Mouse (Mus musculus) CH12.LX (cell line): Measurements from ENCODE around the gene Phlpp2. TPM values are rescaled to one million over a fixed set of nuclear protein-coding genes. Genes with fewer than 3 reads are reported as not detected.

ENCODE experiments used
- DNase-seq: peaks from one replicate; pipeline ENCODE4 v3.0.0-alpha.2; 2013; ENCODE audit errors: extremely low read depth
- H3K27ac ChIP-seq: 2 replicates; pipeline ENCODE4 v1.5.1; 2012; ENCODE audit warnings: low read depth, mild to moderate bottlenecking, control low read depth, moderate library complexity; ENCODE audit not compliant: insufficient read depth
- H3K27me3 ChIP-seq: replicated peaks from 2 replicates; pipeline ENCODE3; 2012; ENCODE audit warnings: inconsistent platforms
- H3K36me3 ChIP-seq, 2 experiments: replicated peaks in 1 of 2; 2 replicates each; pipeline versions ENCODE3 to v1.6.1; 2012; ENCODE audit warnings: inconsistent platforms in 1 of 2, low read length in 1 of 2, mild to moderate bottlenecking in 1 of 2, mixed read lengths in 1 of 2, moderate library complexity in 1 of 2; ENCODE audit not compliant: control insufficient read depth in 1 of 2, insufficient read depth in 1 of 2
- H3K4me1 ChIP-seq, 2 experiments: 2 replicates each; pipeline ENCODE4 v1.6.1; 2012; ENCODE audit warnings: inconsistent platforms in 1 of 2, moderate library complexity in 1 of 2; ENCODE audit not compliant: insufficient read depth in 2 of 2, control insufficient read depth in 1 of 2
- H3K4me2 ChIP-seq: 2 replicates; pipeline ENCODE4 v1.6.1; 2012; ENCODE audit warnings: low read depth, mild to moderate bottlenecking, control low read depth; ENCODE audit not compliant: poor library complexity, insufficient read depth, severe bottlenecking
- H3K4me3 ChIP-seq, 3 experiments: fragments of 150-350 bp in 1 of 3; sonication (generic) in 1 of 3; replicated peaks in 1 of 3; 2 replicates each; pipeline versions ENCODE3 to v1.5.1; 2011 to 2012; ENCODE audit warnings: low read depth in 2 of 3, low read length in 2 of 3, mild to moderate bottlenecking in 2 of 3, moderate library complexity in 2 of 3, control low read depth in 1 of 3, improper control_type of control experiment in 1 of 3, inconsistent platforms in 1 of 3, mixed read lengths in 1 of 3; ENCODE audit not compliant: poor library complexity in 1 of 3
- H3K79me2 ChIP-seq: replicated peaks from 2 replicates; pipeline ENCODE4 v1.6.1; 2012; ENCODE audit warnings: mild to moderate bottlenecking, moderate library complexity; ENCODE audit not compliant: control insufficient read depth, poor library complexity, insufficient read depth, severe bottlenecking; ENCODE audit errors: extremely low read depth
- H3K9ac ChIP-seq: 2 replicates; pipeline ENCODE4 v1.6.1; 2012; ENCODE audit warnings: low read depth, mild to moderate bottlenecking, control low read depth, moderate library complexity; ENCODE audit not compliant: insufficient read depth
- H3K9me3 ChIP-seq: replicated peaks from 2 replicates; pipeline ENCODE3; 2012; ENCODE audit warnings: low read length, inconsistent platforms, mixed read lengths
- CHD1 ChIP-seq: IDR thresholded peaks from 2 replicates; pipeline ENCODE4 v1.6.1; 2012; ENCODE audit warnings: low read depth, low read length, improper control_type of control experiment, inconsistent platforms
- E2F4 ChIP-seq: IDR thresholded peaks from 2 replicates; pipeline ENCODE4 v1.6.1; 2011; ENCODE audit warnings: low read depth, low read length, improper control_type of control experiment; ENCODE audit not compliant: insufficient replicate concordance
- ELF1 ChIP-seq: IDR thresholded peaks from 2 replicates; pipeline ENCODE4 v1.6.1; 2014; ENCODE audit warnings: low read depth, mild to moderate bottlenecking, inconsistent platforms, low read length, improper control_type of control experiment
- ETS1 ChIP-seq: conservative IDR thresholded peaks from 2 replicates; pipeline ENCODE4 v1.6.1; 2012; ENCODE audit warnings: low read depth, mild to moderate bottlenecking, inconsistent platforms, low read length, improper control_type of control experiment, moderate library complexity
- GABPA ChIP-seq: IDR thresholded peaks from 2 replicates; pipeline ENCODE4 v1.6.1; 2012; ENCODE audit warnings: low read depth, low read length, improper control_type of control experiment, inconsistent platforms; ENCODE audit not compliant: insufficient replicate concordance
- IRF4 ChIP-seq: IDR thresholded peaks from 2 replicates; pipeline ENCODE4 v1.6.1; 2014; ENCODE audit warnings: low read depth, mild to moderate bottlenecking, inconsistent platforms, low read length, improper control_type of control experiment
- JUND ChIP-seq: conservative IDR thresholded peaks from 2 replicates; pipeline ENCODE4 v1.6.1; 2011; ENCODE audit warnings: low read depth, low read length, improper control_type of control experiment
- KAT2A ChIP-seq: IDR thresholded peaks from 2 replicates; pipeline ENCODE4 v1.6.1; 2012; ENCODE audit warnings: low read length, improper control_type of control experiment, inconsistent platforms; ENCODE audit not compliant: insufficient replicate concordance
- MAFK ChIP-seq: IDR thresholded peaks from 2 replicates; pipeline ENCODE4 v1.6.1; 2011; ENCODE audit warnings: low read length, improper control_type of control experiment; ENCODE audit not compliant: insufficient replicate concordance
- MAZ ChIP-seq: IDR thresholded peaks from 2 replicates; pipeline ENCODE4 v1.6.1; 2012; ENCODE audit warnings: low read depth, mild to moderate bottlenecking, inconsistent platforms, low read length, improper control_type of control experiment, moderate library complexity
- MEF2A ChIP-seq: IDR thresholded peaks from 2 replicates; pipeline ENCODE4 v1.6.1; 2014; ENCODE audit warnings: low read depth, mild to moderate bottlenecking, inconsistent platforms, low read length, improper control_type of control experiment, borderline replicate concordance
- MYC ChIP-seq: IDR thresholded peaks from 2 replicates; pipeline ENCODE4 v1.6.1; 2011; ENCODE audit warnings: low read depth, mild to moderate bottlenecking, improper control_type of control experiment, low read length
- NELFE ChIP-seq: IDR thresholded peaks from 2 replicates; pipeline ENCODE4 v1.6.1; 2011; ENCODE audit warnings: low read depth, low read length, improper control_type of control experiment
- NRF1 ChIP-seq: IDR thresholded peaks from 2 replicates; pipeline ENCODE4 v1.6.1; 2014; ENCODE audit warnings: low read depth, mild to moderate bottlenecking, inconsistent platforms, low read length, improper control_type of control experiment, moderate library complexity
- PAX5 ChIP-seq: IDR thresholded peaks from 2 replicates; pipeline ENCODE4 v1.6.1; 2012; ENCODE audit warnings: low read length, inconsistent platforms, mixed read lengths
- POLR2A ChIP-seq: IDR thresholded peaks from 2 replicates; pipeline ENCODE4 v1.6.1; 2011; ENCODE audit warnings: low read depth, mild to moderate bottlenecking, improper control_type of control experiment, low read length
- POLR2AphosphoS2 ChIP-seq: IDR thresholded peaks from 2 replicates; pipeline ENCODE4 v1.6.1; 2011; ENCODE audit warnings: low read depth, low read length, improper control_type of control experiment
- RAD21 ChIP-seq: IDR thresholded peaks from 2 replicates; pipeline ENCODE4 v1.6.1; 2011; ENCODE audit warnings: low read depth, mild to moderate bottlenecking, low read length, improper control_type of control experiment, moderate library complexity
- RCOR1 ChIP-seq: conservative IDR thresholded peaks from 2 replicates; pipeline ENCODE4 v1.6.1; 2012; ENCODE audit warnings: low read depth, mild to moderate bottlenecking, inconsistent platforms, low read length, improper control_type of control experiment
- SIN3A ChIP-seq: IDR thresholded peaks from 2 replicates; pipeline ENCODE4 v1.6.1; 2012; ENCODE audit warnings: low read length, improper control_type of control experiment, inconsistent platforms
- TBP ChIP-seq: conservative IDR thresholded peaks from 2 replicates; pipeline ENCODE4 v1.6.1; 2011; ENCODE audit warnings: low read depth, low read length, improper control_type of control experiment
- UBTF ChIP-seq: IDR thresholded peaks from 2 replicates; pipeline ENCODE4 v1.6.1; 2012; ENCODE audit warnings: low read depth, mild to moderate bottlenecking, inconsistent platforms, low read length, improper control_type of control experiment, moderate library complexity
- USF1 ChIP-seq: IDR thresholded peaks from 2 replicates; pipeline ENCODE4 v1.6.1; 2014; ENCODE audit warnings: low read depth, mild to moderate bottlenecking, inconsistent platforms, low read length, improper control_type of control experiment
- ZC3H11A ChIP-seq: IDR thresholded peaks from 2 replicates; pipeline ENCODE4 v1.6.1; 2012; ENCODE audit warnings: low read depth, mild to moderate bottlenecking, inconsistent platforms, low read length, improper control_type of control experiment
- dilution Hi-C: fragments of 300-500 bp; cut with MboI; formaldehyde crosslinking; loops from 2 replicates; pipeline ENCODE4 v1.14.3; 2020; ENCODE audit warnings: low sequenced_read_pairs; ENCODE audit not compliant: extremely low pct_unique_long_range_greater_than_20kb, extremely low pct_ligation_motif_present
- in situ Hi-C: fragments of 300-500 bp; cut with MboI; formaldehyde crosslinking; loops from 3 replicates; pipeline ENCODE4 v1.14.3; 2019; ENCODE audit warnings: low sequenced_read_pairs, low pct_ligation_motif_present, low pct_unique_long_range_greater_than_20kb, mixed read lengths
- polyA plus RNA-seq: library from polyadenylated mRNA; unstranded; fragments of >175 nt; gene quantifications from 2 replicates; pipeline ENCODE4 v1.2.1, GENCODE M21; 2012; ENCODE audit warnings: low read depth; ENCODE audit not compliant: insufficient read length
- total RNA-seq, 2 experiments: library from RNA; depleted of rRNA; stranded (reverse); fragments of 300-350 nt in 1 of 2; fragments of >200 nt in 1 of 2; gene quantifications; 2 replicates each; pipeline ENCODE4 v1.2.3; 2012 to 2014

Phlpp2 gene
- total and polyA plus RNA-seq, 3 experiments, result 3.1 to 9.2 (median 3.5) TPM

GRCm38 (mm10) chr8:109962896-109963295 lies 94.6 kb downstream of the Phlpp2 start:
- in situ Hi-C loops (no loop called here), dilution Hi-C loops (no loop called here)
- no peak overlapping the region for H3K4me2 ChIP-seq
- H3K9ac ChIP-seq, result no peak overlapping the region
- no peaks in the 10 kb centered on the region for H3K79me2 ChIP-seq
- H3K9me3 ChIP-seq, result peaks cover 7% of the 10 kb centered on the region
- H3K36me3 ChIP-seq, result no peaks in the 10 kb centered on the region
- DNase-seq, result no peak
- H3K4me1 ChIP-seq, result peaks cover 9 to 39% of the 10 kb centered on the region in 2 experiments
- peaks cover under 1% of the 10 kb centered on the region for H3K27me3 ChIP-seq
- H3K27ac ChIP-seq, result no peak overlapping the region
- TF ChIP-seq POLR2AphosphoS2, result no peak
- TF ChIP-seq TBP, result no peak
- TF ChIP-seq CHD1, result no peak
- TF ChIP-seq NRF1, result no peak
- no peak for TF ChIP-seq PAX5
- TF ChIP-seq E2F4, result no peak
- no peak for TF ChIP-seq IRF4
- no peak for TF ChIP-seq RCOR1
- TF ChIP-seq RAD21, result no peak
- TF ChIP-seq GABPA, result no peak
- TF ChIP-seq KAT2A, result no peak
- no peak for TF ChIP-seq UBTF
- TF ChIP-seq MEF2A, result no peak
- TF ChIP-seq POLR2A, result no peak
- no peak for TF ChIP-seq NELFE
- TF ChIP-seq, all 38 proteins: peak for 0
- no peak overlapping the region for H3K4me3 ChIP-seq

DNA sequence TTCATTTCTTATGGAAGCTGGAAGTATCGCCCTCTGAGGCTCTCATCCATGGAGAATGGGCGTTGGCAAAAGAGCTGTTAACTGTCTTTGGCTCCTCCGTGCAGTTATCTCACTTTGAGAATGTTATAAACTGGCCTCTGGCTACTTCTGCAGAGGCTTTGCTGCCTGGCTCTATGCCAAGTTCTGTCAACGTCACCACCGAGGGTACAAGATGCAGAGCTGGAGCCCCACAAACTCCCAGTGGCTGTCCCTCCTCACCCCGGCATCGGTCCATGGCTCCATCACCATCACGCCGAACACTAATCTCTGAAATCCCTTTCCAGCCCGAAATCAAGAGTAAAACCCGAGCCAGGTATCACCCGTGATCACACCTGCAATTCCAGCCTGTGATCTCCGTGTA lies 95.1 kb downstream of the Phlpp2 start:
- dilution Hi-C loops, result no loop called here

More for the DNA sequence above, 95.1 kb downstream of the Phlpp2 start:
- TF ChIP-seq MAFK (no peak), GABPA (no peak), SIN3A (no peak), MEF2A (no peak), E2F4 (no peak), USF1 (no peak), JUND (no peak), KAT2A (no peak), ETS1 (no peak), TBP (no peak), MAZ (no peak), MYC (no peak), ELF1 (no peak), UBTF (no peak), ZC3H11A (no peak), POLR2AphosphoS2 (no peak), NRF1 (no peak), RCOR1 (no peak), PAX5 (no peak)
- peaks cover 7% of the 10 kb centered on the region for H3K9me3 ChIP-seq
- no peak overlapping the region for H3K9ac ChIP-seq
- H3K4me2 ChIP-seq, result no peak overlapping the region
- peaks cover 8 to 34% of the 10 kb centered on the region in 2 experiments for H3K4me1 ChIP-seq
- no peaks in the 10 kb centered on the region for H3K36me3 ChIP-seq
- DNase-seq, result no peak
- no peak overlapping the region for H3K27ac ChIP-seq
- H3K79me2 ChIP-seq, result no peaks in the 10 kb centered on the region
- in situ Hi-C loops, result no loop called here
- peaks cover 6% of the 10 kb centered on the region for H3K27me3 ChIP-seq
- no peak overlapping the region for H3K4me3 ChIP-seq
